Mouse (Mus musculus): ENCODE measurements at regions not wholly inside any gene's neighbourhood (a gene's known extent, or its start where the extent isn't known, plus 50 kb on each side); places are given as distances from the start of the nearest gene placed in this dataset.

DNA sequence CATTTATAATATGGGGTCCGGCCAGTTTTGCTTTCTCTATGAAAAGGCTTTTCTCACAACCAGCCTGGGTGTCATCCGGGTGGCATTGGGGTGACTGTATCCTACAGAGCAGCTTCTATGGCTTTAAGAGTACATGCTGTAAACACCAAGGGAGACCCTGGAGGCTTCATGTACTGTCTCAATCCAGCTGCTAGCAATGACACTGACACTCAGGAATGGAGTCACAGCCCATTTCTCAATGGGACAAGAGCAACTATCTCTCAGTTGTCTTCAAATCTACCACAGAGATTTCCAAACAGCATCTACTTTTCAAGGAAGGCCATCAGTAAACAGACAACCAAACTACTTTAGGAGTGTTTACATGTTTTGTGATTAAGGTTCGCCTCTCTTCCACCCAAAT is 397.5 kb downstream of the Adamts20 start:
- DNase-seq (ENCODE audit: low read depth, low spot score) = no peak

DNA sequence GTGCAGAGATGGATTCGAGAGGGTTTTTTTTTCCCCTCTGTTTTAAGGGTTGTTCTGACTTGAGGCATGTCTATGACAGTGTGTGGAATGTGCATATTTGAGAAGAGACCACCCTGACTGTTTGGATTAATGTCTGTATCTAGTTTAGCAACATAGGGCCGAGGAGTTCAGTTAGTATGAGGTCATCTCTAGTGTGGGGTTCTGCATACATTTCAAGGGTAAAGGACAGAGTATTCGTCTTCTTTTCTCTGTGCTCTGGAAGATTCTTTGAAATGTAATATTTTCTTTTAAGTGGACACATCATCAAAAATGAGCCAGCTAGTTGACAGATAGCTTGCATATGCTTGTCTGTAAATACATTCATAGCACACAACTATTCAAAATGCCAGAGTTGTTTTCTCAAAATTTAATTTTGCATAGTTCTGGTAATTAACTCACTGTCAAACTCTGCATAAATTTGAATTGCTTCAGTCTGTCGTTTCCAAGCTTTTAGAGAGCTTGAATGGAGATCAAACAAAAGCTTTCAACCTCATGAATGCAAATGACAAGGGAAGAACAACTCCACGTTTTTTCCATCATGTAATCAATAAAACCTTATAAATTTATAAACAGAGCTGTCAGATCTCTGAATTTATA is 415.5 kb downstream of the Adamts20 start:
- no peak for DNase-seq (ENCODE audit: low read depth, low spot score)

DNA sequence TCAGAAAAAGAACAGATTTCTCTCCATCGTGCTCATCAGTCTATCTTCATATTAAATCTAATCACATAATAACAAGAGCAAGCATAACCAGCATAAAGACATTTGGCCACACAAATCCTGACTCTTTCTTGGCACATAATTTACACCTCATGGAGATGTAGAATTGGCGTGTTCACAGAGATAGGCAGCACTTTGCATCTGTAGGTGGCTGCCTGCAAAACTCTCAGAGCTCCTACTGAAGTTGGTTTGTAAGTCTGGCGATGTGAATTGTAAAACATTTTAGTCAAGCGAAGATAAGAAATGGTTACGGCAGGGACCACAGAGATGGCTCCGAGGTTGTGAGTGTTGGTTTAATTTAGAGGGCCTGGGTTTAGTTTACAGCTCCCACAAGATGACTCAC is 419.0 kb downstream of the Adamts20 start:
- DNase-seq (ENCODE audit: low read depth, low spot score) = no peak

DNA sequence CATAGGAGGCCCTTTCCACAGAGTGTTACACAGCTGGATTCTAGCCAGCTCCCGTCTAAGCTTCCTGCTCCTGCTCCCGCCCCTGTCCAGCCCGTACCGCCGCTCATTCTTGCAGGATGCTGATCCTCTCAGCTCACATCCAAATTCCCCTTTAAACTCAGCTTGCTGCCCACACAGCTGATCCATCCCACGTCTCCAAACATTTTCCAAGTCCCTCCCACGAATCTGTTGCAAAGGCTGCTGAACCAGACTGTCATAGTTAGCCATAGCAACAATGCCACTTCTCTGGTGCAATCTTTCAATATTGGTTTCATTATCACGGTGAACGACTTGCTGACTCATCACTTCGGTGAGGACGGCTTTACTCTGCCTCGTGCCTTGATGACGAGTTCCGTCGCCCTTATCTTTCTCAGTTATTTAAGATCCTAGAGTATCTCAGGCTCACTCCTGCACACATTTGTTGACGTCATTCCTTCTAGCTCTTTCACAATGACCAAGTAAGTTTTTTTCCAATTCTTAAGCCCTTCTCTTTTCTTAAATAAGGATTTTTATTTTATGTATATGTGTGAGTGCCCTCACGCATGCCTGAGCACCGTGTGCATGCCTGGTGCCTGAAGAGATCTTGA is 420.0 kb downstream of the Adamts20 start:
- no peak for DNase-seq (ENCODE audit: low read depth, low spot score)

GRCm38 (mm10) chr15:94032957-94033356 is 432.3 kb downstream of the Adamts20 start:
- no peak for DNase-seq (ENCODE audit: low read depth, low spot score)

DNA sequence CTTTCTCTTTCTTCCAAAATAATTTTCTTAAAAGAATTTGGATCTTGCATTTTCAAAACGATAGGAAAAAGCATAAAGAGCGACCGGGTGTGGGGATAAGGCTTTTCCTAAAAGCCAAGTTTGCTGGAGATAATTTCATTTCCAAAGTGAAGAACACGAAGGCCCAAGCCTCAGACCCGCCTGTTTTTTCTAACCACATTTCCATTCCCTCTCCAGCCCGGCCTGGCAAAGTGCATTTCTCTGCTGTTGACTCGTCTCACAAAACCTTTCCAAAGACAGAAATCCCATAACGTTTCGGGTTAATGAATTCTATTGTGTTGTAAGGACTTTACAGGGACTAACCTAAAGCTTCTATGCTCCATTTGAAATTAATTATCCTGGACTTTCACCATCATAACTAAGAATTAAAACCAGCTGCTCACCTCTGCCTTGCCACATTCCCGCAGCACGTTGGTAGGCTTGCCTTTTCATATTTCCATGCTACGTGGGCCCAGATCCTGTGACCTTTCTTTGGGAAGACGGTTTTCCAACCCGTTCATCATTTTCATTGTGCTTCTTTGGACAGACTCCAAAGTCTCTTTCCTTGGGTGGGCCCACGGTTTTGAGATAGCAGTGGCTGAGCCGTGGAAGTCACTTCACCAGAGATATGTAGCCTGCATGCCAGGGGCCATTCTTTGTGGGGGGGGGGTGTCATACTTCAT is 430.5 kb upstream of the Prickle1 start:
- no peak for DNase-seq (ENCODE audit: low read depth, low spot score)

DNA sequence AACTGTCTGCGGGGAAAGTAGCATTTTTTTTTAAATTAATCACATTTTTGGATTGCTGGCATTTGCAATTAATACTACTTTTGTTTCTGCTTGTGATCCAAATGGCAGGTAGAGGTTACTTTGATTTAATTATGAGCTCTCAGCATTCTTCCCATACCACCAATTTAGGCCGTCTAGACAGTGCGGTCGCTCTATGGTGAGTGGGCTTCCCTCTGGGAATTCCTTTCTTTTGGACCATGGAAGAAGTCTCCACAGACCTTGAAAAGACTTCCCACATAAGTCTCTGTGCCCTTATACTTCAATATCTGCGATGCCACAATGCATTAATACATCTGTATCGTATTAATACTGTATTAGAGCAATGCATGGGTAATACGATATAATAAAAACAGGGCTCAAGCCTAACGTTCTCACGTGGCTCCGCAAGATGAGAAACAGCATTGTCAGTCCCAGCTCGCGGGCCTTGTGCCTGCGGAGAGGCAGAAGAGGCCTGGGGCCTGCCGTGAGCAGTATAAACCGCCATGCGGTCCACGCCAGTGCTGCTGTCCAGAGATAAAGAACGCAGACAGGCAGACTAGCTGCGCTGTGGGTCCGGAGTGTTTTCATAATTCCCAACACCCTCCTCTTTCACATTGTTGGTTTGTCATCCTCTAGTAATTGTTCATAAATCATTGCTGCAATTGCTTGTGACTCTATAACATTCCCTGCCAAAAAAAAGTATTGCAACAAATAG is 429.7 kb upstream of the Prickle1 start:
- DNase-seq (ENCODE audit: low read depth, low spot score) = no peak

DNA sequence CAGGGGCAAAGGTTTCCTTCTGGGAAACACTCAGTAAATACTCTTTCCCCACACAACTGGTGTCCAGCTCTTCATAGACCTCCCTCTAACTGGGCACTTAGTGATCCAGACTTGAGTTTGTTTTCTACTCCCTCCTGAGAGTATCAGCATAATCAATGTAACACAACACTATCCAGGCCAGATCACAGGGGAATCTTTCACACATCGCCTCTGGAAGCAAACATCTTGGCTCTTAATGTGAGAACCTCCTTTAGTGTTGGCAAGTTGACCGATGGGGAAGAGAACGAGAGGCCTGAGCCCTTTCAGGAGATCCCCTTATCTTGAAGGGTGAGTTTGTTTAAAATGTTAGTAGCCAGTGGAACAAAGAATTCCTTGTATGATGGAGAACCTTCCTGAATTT is 429.1 kb upstream of the Prickle1 start:
- no peak for DNase-seq (ENCODE audit: low read depth, low spot score)

GRCm38 (mm10) chr15:94024126-94024730 is 428.5 kb upstream of the Prickle1 start:
- peak; percentile 17 for DNase-seq (ENCODE audit: low read depth, low spot score)

DNA sequence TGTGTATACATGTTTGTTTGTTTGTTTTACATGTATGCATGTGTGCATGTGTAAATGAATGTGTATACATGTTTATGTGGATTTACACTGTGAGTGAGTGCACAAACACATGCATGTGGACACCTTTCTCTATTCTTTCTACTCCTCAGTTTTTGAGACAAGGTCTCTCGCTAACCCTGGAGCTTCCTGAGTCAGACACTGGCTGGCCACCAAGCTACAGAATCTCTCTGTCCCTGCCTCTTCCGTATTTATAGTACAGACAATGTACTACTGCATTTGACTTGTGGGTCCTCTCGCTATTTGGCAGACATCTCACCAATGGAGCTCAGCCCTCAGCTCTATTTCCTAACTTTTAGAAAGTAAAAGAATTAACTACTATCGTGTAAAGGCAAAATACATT is 427.8 kb upstream of the Prickle1 start:
- no peak for DNase-seq (ENCODE audit: low read depth, low spot score)

DNA sequence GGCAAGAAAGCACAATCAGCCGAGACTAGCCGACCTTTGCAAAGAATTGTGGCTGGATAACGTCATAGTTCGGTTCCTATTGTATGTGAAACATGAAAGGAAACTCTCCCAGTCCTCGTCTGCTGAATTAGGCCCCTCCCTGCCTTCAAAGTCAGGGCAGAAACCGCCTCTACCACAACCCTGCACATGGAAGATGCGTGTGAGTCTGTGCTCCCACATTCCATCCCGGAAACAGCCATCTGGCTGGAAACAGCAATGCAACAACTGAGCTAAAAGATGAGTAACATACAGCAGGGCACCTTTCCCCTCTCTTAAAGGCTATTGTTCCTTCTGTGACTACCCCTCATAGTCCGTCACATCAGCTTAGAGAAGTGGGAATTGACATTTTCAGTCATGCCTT is 422.1 kb upstream of the Prickle1 start:
- DNase-seq (ENCODE audit: low read depth, low spot score) = no peak

- no peak for DNase-seq (ENCODE audit: low read depth, low spot score)
Observed at GRCm38 (mm10) chr15:94011499-94011898, 415.8 kb upstream of the Prickle1 start.

DNA sequence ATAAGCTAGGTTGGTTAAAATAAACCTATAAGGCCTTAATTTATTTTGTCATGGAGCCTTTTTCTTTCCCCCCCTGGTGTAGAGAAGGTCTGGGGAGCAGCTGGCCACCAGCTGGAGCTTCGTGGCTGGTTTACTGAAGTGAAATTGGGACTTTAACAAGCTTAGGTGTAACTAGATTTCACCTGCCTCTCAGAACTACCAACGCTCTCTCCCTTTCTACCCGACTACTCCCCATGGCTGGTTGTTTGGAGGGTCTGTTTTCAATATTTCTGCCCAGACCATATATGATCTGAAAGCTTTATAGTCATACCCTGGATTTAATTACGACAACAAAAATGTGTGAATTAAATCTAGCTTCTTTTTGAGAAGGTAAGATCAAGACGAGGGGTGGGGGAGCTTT is 410.4 kb upstream of the Prickle1 start:
- DNase-seq (ENCODE audit: low read depth, low spot score) = no peak

GRCm38 (mm10) chr15:94004911-94005310 is 409.2 kb upstream of the Prickle1 start:
- no peak for DNase-seq (ENCODE audit: low read depth, low spot score)

GRCm38 (mm10) chr15:94003145-94003544 is 407.5 kb upstream of the Prickle1 start:
- DNase-seq (ENCODE audit: low read depth, low spot score) = no peak

GRCm38 (mm10) chr15:93994542-93994941 is 398.9 kb upstream of the Prickle1 start:
- no peak for DNase-seq (ENCODE audit: low read depth, low spot score)

DNA sequence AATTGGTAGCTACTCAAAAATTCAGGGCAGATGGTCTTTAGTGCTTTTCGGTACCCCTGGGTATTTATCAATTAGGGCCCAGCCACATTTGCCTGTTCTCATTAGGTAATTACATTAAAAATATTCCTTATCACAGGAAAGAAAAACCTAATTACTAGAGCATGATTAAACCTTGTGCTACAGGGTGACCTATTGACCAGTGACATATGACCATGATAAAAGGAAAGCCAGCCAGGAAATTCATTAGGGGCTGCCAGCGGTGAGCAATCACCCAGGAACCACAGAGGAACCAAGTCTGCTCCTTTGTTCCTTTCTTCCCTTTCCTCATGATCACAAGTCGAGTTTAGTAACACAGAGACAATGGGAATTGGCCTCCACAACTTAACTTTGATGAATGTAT is 394.4 kb upstream of the Prickle1 start:
- DNase-seq (ENCODE audit: low read depth, low spot score) = no peak

DNA sequence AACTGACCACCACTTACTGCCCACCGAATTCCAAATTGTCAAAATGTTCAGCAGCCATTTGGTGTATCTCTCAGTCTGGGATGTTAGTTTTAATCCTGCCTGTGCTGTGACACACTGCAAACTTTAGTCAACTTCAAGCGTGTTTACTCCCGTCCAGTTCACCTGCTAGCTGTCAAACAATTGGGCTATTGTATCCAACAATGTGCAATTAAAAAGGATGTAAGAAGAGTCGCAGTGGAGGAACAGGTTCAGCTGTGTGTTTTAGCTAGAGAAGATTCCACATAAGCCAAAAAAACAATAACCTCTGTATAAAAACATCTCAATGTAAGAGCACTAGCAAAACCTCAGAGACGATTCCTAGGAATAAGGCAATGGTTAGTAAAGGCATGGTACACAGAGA is 392.7 kb upstream of the Prickle1 start:
- no peak for DNase-seq (ENCODE audit: low read depth, low spot score)

DNA sequence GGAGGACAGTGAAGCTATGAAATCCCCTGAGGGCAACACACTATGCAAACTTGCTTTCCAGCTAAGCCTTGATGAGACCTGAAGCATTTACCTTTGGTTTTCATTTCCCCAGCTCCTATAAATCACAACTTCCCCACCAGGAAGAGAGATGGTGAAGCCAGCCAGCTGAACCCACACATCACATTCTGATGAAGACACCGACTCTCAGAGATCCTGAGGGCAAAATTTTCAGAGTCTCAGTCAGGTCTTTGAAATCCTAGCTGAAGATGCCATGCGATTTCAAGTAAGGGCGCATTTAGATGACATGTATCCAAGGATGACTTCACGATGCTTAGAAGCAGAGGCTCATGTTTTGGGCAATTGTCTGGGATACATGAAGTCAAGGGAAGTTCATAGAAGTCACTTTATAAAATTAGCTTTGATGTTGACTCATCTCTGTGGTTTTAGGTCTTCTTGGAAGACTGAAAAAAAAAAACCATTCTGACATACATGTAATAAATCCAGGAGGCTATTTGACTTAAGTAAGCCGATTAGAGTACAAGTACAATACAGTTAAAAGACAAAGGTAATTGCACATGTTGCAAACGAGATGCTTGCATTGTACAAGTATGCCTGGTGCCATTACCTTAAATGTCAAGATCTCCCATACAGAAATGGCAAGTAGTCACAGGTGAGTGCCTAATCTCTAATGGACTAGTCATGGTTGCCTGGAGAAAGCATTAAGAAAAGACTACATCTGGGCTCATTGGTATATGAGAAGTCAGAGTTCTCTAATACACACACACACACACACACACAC is 391.1 kb upstream of the Prickle1 start:
- no peak for DNase-seq (ENCODE audit: low read depth, low spot score)

- no peak for DNase-seq (ENCODE audit: low read depth, low spot score)
Observed at GRCm38 (mm10) chr15:93982091-93982490, 386.4 kb upstream of the Prickle1 start.

GRCm38 (mm10) chr15:93977494-93977893 is 381.8 kb upstream of the Prickle1 start:
- DNase-seq (ENCODE audit: low read depth, low spot score) = no peak
